Mouse (Mus musculus): Measurements from ENCODE around the gene Pde6g. TPM values are rescaled to one million over a fixed set of nuclear protein-coding genes. Genes with fewer than 3 reads are reported as not detected.
A peak's percentile ranks its signal among the peaks of the same experiment; 100 is the strongest.

Gene Pde6g
- polyA plus RNA-seq, 1 experiment from 2014 or later: 0.19 TPM

DNA sequence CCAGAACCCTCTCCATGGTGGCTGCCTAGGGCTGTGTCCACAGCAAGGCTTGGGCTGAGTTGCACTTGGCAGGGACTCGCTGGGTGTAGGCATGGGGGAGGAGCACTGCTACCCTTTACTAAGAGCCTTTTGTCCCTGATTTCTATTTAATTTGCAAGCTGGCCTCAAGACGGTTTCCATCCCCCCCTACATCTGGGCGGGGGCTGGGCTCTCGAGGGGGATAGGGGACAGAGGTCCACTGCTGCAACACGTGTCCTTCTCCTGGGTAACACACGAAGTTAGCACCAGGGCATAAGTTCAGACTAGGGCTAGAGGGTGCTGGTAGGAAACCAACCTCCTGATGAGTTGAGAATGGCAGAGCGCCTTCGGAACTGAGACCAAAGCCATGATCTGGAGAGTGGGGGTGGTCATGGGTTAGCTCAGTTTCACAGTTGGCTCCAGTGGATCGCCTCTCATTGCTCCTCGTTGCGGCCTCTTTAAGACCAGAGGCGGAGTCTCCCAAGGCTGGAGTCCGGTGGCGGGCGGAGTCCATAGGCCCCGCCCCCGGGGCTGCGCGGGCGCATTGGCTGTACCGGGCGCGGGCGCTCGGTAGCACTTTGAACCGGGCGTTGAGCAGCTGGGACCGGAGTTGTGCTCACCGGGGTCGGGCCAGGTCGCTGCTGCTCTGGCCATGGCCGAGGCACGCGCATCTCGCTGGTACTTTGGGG is 38.2 kb upstream of the Pde6g start, which contains the start of gene Slc25a10:
Gene Slc25a10, plus strand, starts transcription at position 524 of the 707 bp plus-strand sequence.
- peaks cover 51% of the 10 kb centered on the region for H3K36me3 ChIP-seq (ENCODE audit: poor library complexity, severe bottlenecking)
- WGBS: under 1% methylated on average over 32 of the region's 35 CpGs
- peak; percentile 87 for ATAC-seq

DNA sequence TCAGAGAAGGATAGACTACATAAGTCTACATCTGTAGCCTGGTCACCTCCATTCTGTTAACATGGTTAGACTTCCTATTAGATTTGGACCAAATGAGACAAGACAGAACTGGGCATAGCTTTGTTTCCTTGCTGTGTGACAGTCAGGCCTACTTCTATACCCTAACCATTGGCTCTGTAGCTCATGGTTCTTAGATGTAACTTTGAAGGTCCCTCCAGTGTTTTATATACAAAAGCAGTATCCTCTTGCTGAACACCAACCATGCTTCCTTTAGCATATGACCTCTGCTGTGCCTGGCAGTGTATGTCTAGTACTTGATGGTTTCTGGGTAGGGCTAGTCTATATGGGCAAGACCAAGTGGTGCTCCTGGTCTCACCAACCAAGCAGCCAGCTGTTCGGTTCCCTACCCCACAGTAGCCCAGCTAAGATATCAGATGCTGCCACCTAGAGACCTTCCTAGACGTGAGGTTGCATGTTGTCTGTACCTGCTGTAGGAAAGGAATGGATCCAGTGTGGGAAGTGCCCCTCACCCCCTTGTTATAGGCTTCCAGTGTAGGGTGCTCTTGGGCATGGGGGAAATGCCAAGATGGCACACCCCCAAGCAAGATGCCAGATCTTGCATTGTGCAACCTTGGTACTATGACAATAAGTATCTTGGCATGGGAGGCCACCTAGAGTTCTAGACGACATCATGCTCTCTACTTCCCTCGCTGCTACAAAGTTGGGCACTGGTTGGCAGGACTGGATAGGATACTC is 37.2 kb upstream of the Pde6g start:
- WGBS: 32% methylated on average over 4 of the region's 4 CpGs
- peak overlapping the region; percentile 76 for H3K27ac ChIP-seq

More for the DNA sequence above, 38.2 kb upstream of the Pde6g start, which contains the start of gene Slc25a10:
- peak within 1 kb of the TSS; percentile 81 for H3K4me2 ChIP-seq
- H3K27me3 ChIP-seq: no peaks in the 10 kb centered on the region
- peak within 1 kb of the TSS; percentile 96 for H3K4me3 ChIP-seq
- peaks cover 40% of the 10 kb centered on the region for H3K4me1 ChIP-seq
- peak within 1 kb of the TSS; percentile 76 for H3K27ac ChIP-seq
- peak within 1 kb of the TSS; percentile 92 for H3K9ac ChIP-seq
- H3K9me3 ChIP-seq (replicated peaks): no peaks in the 10 kb centered on the region

DNA sequence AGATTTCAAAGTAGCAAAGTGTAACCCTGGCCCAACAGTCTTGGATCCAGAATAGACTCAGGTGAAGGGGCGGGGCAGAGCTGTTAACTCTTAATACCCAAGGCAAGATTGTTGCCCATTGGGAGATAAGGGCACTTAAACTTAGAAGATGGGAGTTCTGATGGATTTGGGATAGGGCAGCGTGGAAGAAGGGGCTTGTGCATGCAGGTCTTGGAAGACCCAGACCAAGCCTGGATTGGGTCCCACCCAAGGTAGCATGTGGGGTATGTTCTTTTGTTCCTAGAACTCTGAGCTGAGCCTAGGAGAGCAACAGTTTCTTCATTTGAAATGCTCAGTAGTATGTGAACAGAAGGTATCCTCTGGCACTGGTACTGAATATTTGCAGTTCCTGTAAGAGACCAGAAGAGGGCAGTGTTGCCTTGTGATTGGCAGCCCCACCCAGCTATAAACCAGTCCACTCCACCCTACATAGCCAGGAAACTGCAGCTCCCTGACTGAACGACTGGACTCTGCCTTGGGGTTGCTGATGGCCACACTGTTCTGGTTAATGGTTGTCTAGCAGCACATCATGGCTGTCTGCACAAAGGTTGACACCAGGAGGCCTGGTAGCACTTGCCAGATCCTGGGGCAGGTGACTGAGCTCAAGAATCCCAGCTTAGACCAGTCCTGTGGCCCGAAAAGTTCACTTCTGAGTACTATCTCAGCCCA is 35.9 kb upstream of the Pde6g start:
- H3K27me3 ChIP-seq: no peaks in the 10 kb centered on the region
- H3K9ac ChIP-seq: no peak overlapping the region
- peaks cover 39% of the 10 kb centered on the region for H3K36me3 ChIP-seq (ENCODE audit: poor library complexity, severe bottlenecking)
- no peak overlapping the region for H3K27ac ChIP-seq
- WGBS: 65% methylated on average over 4 of the region's 4 CpGs
- ATAC-seq: peak; percentile 31
- no peak overlapping the region for H3K4me2 ChIP-seq
- no peak overlapping the region; the same call in 1 of the 2 replicates for H3K4me3 ChIP-seq
- no peaks in the 10 kb centered on the region for H3K9me3 ChIP-seq (replicated peaks)
- H3K4me1 ChIP-seq: peaks cover 51% of the 10 kb centered on the region

More for the DNA sequence above, 37.2 kb upstream of the Pde6g start:
- Histone ChIP-seq H3K4me2 (peak overlapping the region; percentile 81), H3K9ac (peak overlapping the region; percentile 92; the same call in 1 of the 2 replicates), H3K4me3 (peak overlapping the region; percentile 96), H3K36me3 (ENCODE audit: poor library complexity, severe bottlenecking) (peaks cover 51% of the 10 kb centered on the region), H3K4me1 (peaks cover 46% of the 10 kb centered on the region), H3K9me3 (replicated peaks) (no peaks in the 10 kb centered on the region), H3K27me3 (no peaks in the 10 kb centered on the region)
- no peak for ATAC-seq

DNA sequence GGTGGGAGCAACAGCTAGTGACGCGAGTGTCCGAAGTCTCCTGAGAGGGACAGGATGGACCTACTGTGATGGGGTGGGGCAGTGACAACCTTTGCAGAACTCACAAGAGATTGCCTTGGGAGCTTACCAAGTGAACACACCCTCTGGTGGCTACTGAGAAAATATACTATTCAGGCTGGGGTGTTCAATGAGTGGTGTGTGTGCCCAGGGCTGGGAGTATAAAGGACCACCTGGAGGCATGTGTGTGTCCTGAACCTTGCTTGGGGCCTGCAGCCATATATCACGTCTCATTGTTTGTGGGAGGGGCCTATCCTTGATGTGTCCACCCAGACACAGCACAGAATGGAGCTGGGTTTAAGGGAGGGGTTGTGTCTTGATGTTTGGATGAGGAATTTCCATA is 35.2 kb upstream of the Pde6g start:
- Histone ChIP-seq H3K9ac (no peak overlapping the region), H3K4me2 (no peak overlapping the region), H3K4me3 (no peak overlapping the region), H3K27ac (no peak overlapping the region), H3K36me3 (ENCODE audit: poor library complexity, severe bottlenecking) (peaks cover 38% of the 10 kb centered on the region), H3K4me1 (peaks cover 54% of the 10 kb centered on the region), H3K9me3 (replicated peaks) (no peaks in the 10 kb centered on the region), H3K27me3 (no peaks in the 10 kb centered on the region)
- whole genome bisulfite sequencing: 78% methylated on average over 4 of the region's 4 CpGs
- ATAC-seq: no peak

DNA sequence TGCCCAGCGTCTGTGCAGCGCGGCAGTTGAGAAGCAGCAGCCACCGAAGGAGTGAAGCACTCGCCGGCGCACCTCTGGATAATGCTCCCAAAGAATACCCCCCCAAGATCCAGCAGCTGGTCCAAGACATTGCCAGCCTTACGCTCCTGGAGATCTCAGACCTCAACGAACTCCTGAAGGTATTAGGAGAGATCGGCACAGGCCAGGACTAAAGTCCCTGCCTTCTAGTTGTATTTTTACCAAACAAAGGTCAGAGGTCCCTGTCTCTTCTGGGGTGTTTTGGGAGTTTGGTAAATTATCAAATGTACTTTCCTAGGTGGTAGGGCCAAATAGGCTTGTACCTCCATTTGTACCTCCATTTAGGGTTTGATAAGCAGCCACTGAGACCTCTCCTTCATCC is 32.0 kb upstream of the Pde6g start:
- Histone ChIP-seq H3K4me1 (peaks cover 30% of the 10 kb centered on the region), H3K9me3 (replicated peaks) (no peaks in the 10 kb centered on the region), H3K4me2 (peak overlapping the region; percentile 95), H3K9ac (peak overlapping the region; percentile 95), H3K36me3 (ENCODE audit: poor library complexity, severe bottlenecking) (peaks cover 70% of the 10 kb centered on the region), H3K27ac (peak overlapping the region; percentile 59; the same call in 1 of the 2 replicates), H3K4me3 (peak overlapping the region; percentile 98), H3K27me3 (no peaks in the 10 kb centered on the region)
- WGBS: 12% methylated on average over 10 of the region's 10 CpGs
- ATAC-seq: no peak

DNA sequence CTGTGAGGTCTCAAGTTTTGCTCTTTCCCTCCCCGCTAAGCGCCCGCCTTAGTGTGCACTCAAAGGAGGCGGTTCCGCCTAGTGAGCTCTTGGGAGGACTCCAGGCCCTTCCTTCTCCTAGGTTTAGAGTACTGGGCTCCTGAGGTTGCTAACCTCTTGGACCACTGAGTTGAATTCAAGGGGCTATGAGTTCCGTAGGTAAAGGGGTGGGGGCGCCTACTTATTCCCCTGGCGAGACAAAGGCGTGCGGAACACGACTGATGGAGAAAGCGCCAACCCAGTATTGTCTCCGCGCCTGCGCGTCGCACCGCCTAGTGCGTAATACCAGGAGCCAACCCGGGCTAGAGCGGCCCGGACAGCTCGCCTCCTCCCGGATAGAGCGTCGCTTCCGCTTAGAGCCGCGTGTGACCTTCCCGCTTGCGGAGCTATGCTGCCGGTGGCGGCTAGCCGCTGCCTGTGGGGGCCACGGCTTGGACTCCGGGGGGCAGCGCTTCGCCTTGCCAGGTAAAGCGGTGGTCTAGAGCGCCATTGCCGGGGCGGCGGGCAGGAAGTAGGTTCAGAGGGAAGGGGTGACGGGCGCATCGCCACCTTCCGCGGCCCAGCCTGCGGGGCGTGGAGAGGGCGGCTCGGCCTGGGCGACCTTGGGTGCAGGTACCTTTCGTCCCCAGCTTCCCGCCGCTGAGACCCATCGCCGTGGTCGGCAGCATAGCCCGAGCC is 31.1 kb upstream of the Pde6g start, which contains the start of gene Mrpl12:
Gene Mrpl12, plus strand, starts transcription at position 349 of the 717 bp plus-strand sequence.
- Histone ChIP-seq H3K36me3 (ENCODE audit: poor library complexity, severe bottlenecking) (peaks cover 77% of the 10 kb centered on the region), H3K4me3 (peak within 1 kb of the TSS; percentile 98), H3K9ac (peak within 1 kb of the TSS; percentile 95), H3K4me2 (peak within 1 kb of the TSS; percentile 95), H3K4me1 (peaks cover 25% of the 10 kb centered on the region), H3K9me3 (replicated peaks) (no peaks in the 10 kb centered on the region), H3K27me3 (no peaks in the 10 kb centered on the region), H3K27ac (peak within 1 kb of the TSS; percentile 88)
- ATAC-seq: peak; percentile 97
- under 1% methylated on average over 60 of the region's 60 CpGs for WGBS

DNA sequence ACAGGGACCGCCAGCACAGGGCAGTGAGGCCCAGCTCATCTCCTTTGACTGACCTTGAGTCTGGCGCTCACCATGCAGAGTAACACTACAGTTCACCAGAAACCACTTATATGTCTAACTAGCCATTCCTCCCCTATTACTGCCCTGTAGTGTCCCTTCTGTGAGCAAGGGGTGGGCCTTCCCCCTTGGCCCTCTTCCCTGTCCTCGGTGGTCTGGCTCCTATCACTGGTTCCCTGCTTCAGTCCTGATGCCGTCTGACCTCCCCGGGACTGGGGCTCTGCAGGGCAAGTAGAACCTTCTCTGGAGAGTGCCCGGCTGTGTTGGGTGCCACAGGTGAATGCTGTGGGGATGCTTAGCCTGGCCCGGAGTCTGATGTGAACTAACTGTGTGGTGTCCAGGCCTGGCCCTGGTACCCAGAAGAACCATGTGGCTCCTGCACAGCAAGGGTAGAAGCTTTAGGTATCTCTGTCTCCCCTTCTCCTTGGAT is 30.2 kb upstream of the Pde6g start:
- peak overlapping the region; percentile 95 for H3K4me2 ChIP-seq
- H3K27me3 ChIP-seq: no peaks in the 10 kb centered on the region
- peak overlapping the region; percentile 98 for H3K4me3 ChIP-seq
- peak overlapping the region; percentile 88 for H3K27ac ChIP-seq
- 90% methylated on average over 7 of the region's 7 CpGs for WGBS
- H3K9me3 ChIP-seq (replicated peaks): no peaks in the 10 kb centered on the region
- H3K4me1 ChIP-seq: peaks cover 22% of the 10 kb centered on the region
- H3K9ac ChIP-seq: peak overlapping the region; percentile 95; the same call in 1 of the 2 replicates
- ATAC-seq: no peak
- H3K36me3 ChIP-seq (ENCODE audit: poor library complexity, severe bottlenecking): peaks cover 80% of the 10 kb centered on the region

DNA sequence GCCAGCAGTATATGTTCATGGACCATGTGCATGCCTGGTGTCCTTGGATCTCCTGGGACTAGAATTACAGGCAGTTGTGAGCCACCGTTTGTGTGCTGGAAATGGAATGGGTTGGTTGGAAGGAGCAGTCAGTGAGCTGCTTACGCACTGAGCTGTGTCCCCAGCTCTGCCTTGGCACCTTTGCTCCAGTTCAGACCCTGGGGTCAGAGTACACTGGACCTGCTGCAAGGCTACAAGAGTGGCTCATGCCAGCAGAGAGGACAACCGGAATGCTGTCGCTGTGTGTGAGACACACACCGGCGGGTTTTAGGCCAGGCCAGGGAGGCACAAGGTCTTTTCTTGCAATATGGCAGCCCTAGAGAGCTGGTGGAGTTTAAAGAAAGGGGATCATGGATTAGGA is 18.8 kb upstream of the Pde6g start:
- no peak for ATAC-seq
- no peak overlapping the region for H3K4me3 ChIP-seq
- H3K27me3 ChIP-seq: no peaks in the 10 kb centered on the region
- H3K27ac ChIP-seq: no peak overlapping the region
- no peak overlapping the region for H3K4me2 ChIP-seq
- 97% methylated on average over 6 of the region's 6 CpGs for WGBS
- peaks cover 79% of the 10 kb centered on the region for H3K36me3 ChIP-seq (ENCODE audit: poor library complexity, severe bottlenecking)
- no peaks in the 10 kb centered on the region for H3K9me3 ChIP-seq (replicated peaks)
- H3K9ac ChIP-seq: peak overlapping the region; percentile 21; the same call in 1 of the 2 replicates
- H3K4me1 ChIP-seq: peaks cover 15% of the 10 kb centered on the region

DNA sequence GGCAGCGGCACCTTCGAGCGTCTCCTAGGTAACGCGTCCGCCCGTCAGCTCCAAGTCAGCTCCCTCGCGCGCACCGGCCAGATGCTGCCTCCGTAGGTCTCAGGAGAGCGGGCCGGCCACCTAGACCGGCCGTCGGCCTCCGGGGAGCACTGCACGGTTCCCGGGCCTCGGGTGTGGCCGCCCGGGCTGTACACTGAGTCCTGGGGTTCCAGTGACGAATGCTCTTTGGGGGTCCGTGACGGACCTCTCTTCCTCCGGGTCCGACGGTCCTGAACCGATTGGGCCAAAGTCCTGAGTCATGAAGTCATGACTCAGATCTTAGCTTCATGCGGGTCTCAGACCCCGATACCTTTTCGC is 14.4 kb upstream of the Pde6g start:
- no peaks in the 10 kb centered on the region for H3K9me3 ChIP-seq (replicated peaks)
- WGBS: 2% methylated on average over 33 of the region's 33 CpGs
- H3K4me3 ChIP-seq: peak overlapping the region; percentile 95
- H3K9ac ChIP-seq: peak overlapping the region; percentile 91
- H3K27me3 ChIP-seq: no peaks in the 10 kb centered on the region
- peak overlapping the region; percentile 15; the same call in 1 of the 2 replicates for H3K27ac ChIP-seq
- peaks cover 27% of the 10 kb centered on the region for H3K4me1 ChIP-seq
- peak overlapping the region; percentile 93 for H3K4me2 ChIP-seq
- peak; percentile 71 for ATAC-seq
- H3K36me3 ChIP-seq (ENCODE audit: poor library complexity, severe bottlenecking): peaks cover 65% of the 10 kb centered on the region

DNA sequence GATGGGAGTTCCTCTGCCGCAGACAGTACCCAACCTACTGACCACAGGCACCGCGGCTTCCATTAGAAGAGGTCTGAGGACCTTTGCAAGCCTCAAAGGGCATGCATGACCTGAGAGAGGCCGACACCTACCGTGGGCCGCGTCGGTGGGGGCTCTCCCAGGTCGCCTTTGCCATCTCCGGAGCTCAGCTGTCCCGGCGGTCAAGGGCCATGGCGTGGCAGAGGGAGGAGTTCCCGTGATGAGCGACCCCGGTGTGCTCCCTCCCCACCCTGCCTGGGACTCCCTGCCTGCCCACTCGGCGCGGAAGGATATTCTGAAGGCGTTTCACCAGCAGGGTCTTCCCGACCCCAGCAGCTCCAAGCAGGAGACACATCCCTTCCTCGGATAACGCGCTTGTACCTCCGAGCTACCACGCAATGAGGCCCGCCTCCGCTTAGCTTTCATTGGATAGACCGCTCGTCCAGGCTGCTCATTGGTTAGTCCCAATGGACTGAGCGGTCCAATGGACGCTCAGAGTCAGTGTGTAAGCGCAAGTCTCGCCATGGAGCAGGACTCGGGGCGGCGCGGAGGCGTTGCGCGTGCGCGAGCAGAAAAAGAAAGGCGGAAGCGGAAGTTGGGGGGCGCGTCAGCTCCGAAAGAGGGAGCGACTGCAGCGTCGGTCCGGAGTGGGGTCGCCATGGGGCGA is 13.9 kb upstream of the Pde6g start, which contains the start of gene Arl16:
Gene Arl16, minus strand, starts transcription at position 557 of the 685 bp plus-strand sequence.
- Histone ChIP-seq H3K27me3 (no peaks in the 10 kb centered on the region), H3K4me2 (peak within 1 kb of the TSS; percentile 93), H3K9me3 (replicated peaks) (no peaks in the 10 kb centered on the region), H3K4me1 (peaks cover 27% of the 10 kb centered on the region), H3K4me3 (peak within 1 kb of the TSS; percentile 95), H3K27ac (peak within 1 kb of the TSS; percentile 79), H3K9ac (peak within 1 kb of the TSS; percentile 96), H3K36me3 (ENCODE audit: poor library complexity, severe bottlenecking) (peaks cover 65% of the 10 kb centered on the region)
- peak; percentile 100 for ATAC-seq
- WGBS: under 1% methylated on average over 54 of the region's 54 CpGs
